Mouse (Mus musculus): ENCODE measurements around the gene Rbms1. TPM values are rescaled to one million over a fixed set of nuclear protein-coding genes. Genes with fewer than 3 reads are reported as not detected.
A peak's percentile ranks its signal among the peaks of the same experiment; 100 is the strongest.

Rbms1 gene
- total RNA-seq, 2 experiments from 2014 or later, result 95.2 to 98.9 TPM

DNA sequence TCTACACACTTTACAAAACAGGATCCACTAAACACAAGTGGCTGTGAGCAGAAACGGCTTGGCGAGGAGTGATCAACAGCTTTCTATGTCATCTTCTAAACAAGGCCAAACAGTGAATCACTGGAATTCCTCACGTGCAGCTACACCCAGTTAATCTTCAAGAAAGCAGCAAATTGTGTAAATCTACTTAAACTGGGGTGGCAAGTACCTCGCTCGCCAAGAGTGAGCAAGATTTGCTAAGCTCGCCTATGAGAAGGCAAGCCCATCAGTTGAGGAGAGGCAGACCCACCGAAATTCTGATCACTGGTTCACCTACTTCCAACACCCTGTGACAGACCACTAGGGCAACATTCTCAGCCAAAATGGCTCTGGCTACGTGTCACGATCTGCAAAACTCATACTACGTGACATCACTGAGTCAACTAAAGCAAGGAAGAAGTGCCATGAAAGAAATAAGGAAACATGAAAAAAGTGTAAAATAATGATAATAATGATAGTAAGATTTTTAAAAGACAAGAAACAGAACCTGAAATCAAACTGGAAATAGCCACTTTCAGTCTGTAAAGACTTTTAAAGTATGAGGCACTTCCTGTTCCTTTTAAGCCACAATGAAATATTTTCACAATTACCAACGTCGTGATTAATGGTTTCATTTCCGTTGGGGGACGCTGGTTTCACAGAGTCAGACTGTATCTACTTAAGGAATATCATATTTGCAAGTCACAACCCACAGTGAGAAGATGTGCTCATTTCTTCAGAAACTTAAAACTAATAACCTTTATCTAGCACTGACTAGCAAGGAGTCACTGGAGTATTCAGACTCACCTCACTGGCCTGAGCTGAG lies 85.2 kb downstream of the Rbms1 start:
- DNase-seq, result no peak

DNA sequence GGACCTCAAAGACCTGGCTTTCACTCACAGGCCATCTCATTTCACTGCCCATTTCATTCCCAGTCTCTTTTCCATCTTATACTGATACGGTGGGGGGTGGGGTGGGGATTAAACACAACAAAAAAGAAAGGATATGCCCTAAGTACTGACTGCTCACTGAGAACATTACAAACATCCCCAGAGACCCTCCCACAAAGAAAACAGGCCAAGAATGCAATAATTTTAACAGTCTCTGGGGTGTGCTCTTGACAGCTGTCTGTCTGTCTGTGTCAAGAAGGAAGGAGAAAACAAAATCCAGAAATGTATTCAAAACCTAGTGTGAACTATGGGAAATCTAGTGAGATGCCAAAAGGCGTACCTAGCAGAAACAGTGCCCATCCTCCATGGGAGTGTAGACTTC lies 86.1 kb downstream of the Rbms1 start:
- DNase-seq, result no peak

DNA sequence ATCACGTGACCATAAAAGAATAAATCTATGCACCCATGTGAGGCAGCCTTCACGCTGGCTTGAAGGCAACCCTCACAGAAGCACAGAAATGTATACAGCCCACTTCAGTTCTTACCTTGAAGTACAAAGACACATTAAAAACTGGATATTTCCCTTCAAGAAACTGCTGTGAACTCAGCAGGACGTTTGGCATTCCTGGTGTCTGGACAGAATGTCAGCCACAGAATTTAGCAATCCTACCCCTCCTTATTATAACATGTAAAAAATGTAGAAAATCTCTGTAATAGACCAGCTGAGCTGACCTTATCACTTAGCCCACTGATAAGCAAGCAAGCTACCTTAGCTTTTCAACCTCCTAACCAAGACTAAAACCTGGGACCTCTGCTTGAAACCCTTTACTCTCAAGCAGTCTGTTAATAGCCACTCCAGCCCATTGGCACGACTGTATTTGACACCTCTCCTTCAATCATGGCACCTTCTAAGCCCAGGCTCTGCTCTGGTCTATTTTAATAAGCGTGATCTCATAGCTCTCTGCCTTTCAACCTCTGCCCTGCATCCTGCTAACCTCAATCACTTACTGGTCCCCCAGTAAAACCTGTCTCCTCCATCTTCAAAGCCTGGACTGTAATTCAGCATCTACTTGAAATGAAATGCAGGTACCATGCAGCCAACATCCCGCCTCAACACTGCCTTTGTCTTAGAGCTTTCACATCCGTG lies 90.7 kb downstream of the Rbms1 start:
- no peak for DNase-seq

DNA sequence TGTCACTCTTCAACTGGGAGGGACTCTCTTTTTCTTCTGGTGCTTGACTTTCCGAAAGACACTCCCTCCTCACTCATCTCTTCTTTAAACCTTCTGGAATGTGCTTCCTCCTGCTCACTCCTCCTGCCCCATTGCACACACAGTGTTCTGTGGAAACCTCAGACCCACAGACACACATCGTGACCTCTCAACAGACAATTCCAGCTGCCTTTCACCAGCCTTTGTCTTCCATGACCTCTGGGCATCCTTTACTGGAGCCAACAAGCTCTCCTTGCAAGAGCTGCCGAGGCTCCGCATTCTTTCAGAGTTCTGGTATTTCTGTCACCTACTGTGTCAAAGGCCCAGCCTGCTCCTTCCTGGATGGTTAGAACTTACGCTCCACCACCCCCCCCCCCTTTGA lies 92.0 kb downstream of the Rbms1 start:
- peak; percentile 31 for DNase-seq

DNA sequence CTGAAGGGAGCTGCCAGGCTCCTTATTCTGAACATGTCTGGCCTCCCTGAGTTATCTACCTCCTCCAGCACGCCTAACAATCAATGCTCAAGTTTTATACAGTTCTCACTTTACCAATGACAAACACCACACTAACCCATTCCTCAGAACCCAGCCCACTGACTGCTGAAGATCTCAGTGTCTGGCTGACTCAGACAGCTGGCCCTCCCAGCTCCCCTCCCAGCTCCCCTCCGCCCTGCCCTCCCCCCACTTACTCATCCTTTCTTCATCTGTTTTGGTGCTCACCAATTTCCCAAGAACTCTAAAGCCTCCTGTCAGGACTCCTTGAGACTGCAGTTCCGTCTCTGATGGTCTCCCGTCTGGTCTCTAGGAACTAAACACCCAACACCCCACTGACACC lies 92.5 kb downstream of the Rbms1 start:
- no peak for DNase-seq

DNA sequence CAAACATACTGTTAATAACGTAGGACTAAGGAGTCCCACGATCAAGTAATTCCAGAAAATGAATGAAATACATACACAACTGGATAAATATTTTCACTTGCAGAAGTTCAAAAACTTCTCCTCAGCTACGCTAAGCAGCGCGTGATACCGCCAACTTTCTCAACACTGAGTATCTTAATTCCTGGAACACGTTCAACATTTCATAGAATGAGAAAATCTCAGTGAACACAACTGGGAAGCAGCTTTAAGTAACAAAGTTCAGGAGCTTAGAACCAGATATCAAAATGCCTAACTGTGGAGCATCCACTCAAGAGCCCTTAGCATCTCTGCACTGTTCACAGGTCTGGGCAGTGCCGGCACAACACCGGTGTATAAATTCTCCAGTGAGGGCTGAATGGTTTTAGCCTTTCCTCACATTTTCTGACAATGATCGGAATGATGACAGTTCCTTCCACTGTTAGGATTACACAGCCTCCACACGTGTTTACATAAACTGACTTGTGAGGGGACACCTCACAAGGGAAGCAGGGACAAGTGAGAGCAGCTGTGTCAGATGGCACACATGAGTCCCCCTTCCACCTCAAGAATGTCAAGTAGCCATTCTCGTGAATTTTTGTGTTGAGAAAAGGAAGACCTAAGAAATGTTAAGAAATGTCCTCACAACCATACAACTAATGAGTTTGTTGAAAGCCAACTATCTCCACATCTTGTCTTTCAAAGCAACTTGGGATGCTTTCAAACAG lies 93.8 kb downstream of the Rbms1 start:
- no peak for DNase-seq

DNA sequence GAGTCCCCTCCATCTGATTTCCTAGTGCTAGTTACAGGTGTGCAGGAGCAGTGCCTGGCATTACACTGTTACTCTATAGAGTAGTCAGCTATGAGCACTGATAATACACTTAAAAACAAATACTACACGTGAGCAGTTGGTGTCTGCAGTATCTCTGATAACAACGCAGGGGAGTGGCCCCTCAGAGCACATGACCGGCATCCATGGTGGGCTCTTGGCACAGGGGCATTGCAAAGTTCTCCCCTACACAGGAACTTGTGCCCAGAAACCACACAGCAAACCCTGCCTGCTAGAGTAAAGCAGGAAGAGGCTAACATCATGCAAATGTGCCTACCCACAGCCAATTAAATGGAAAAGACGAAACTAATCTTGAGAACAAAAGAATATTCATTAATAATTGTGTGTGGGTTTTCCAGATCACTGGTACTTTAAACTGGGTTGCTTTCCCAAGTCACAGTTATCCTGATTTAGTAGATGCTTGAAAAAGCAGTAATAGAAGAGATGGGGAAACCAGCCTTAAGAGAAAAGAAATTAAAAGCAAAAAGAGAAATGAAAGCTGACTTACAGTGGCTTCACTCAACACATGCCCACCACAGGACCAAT lies 94.8 kb downstream of the Rbms1 start:
- DNase-seq, result no peak

DNA sequence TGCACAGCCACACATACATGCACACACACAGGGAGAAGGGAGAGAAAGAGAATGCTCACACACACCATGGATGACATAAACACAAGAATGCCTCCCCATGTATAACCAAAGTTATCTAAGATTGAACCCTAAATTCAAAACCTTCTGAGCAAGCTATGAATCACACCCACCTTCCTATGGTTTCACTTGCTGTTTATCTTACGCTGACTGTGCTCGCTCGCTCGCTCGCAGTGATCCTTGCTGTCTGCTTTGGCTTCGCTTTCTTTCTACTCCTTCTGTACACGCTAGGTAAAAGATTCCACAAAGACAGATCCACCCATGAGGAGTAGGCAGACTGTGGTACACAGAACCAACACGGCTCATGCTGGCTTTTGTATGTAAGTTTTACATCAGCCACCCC lies 95.7 kb downstream of the Rbms1 start:
- no peak for DNase-seq

DNA sequence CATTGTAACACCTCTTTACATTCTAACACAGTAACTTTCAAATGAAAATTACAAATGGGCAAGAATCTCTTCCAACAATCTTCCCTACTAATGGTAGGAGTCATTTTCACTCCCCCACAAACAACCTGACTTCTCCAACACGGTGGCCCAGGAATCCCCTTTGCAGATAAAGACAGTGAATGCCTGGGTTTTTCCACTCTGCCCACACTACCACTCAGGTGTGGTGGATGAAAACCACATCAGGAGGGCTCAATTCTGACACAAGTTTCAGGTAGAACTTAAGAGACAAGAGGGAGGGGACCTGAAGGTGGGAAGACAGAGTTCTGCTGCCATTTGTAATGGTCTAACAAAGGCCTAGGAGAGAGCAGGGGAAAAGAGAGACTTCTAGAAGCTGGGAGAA lies 97.1 kb downstream of the Rbms1 start:
- no peak for DNase-seq

DNA sequence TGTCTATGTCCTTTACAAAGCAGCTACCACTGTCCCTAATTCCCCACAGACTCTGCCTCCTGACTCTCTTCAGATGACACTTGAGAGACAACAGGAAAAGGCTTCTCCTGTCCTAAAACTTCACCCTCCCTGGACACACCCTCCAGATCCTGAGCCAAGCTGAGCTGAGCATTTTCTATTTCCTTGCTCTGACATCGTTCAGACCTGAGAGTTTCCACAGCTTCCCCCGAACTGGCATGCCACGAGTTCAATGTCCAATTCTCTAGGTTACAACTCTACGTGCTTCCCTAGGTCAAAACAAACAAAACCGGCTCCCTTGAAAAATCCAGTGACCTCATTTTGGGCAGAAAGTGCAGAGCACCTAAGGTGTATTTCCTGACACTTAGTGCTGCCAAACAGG lies 98.0 kb downstream of the Rbms1 start:
- no peak for DNase-seq

DNA sequence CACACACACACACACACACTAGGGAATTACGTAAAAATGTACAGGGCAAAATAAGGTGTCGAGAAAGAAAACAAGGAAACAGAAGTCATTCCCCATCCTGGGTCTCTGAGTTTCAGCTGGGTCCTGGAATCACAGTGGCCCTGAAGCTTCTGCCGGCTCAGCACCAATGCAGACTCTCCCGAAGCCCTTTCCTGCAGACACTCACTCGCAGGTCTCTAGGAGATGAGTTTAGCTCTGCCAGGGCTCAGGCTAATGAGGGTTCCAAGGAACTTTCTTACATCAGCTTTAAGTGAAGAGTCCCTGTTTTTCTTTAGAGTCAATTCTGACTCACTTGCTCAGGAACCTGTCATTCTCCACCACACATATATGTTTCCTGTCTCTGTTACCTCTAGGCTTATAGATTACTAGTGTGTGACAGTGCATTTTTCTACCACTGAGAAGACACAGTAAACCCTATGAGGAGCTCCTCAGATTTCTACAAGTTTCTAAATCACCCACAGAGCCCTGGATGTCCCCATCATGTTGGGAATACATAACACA lies 98.7 kb downstream of the Rbms1 start:
- no peak for DNase-seq

DNA sequence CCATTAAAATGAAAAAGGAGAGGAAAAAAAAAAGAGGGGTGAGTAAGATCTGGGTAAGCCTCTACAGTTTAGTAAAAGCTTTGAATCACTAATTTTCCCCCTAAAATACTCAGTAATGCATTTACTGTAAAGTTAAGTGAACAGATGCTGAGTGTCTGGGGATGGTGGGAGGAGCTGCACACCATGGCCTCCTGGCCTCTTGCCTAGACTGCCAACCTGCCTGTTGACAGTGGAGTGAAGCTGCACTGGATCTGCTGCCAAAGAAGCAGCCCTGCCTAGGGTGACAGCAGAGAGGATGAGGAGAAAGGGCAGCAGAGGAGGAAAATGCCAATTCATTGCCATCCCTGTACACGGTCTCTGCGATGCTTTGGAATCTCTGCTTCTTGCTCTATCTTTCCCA lies 99.2 kb downstream of the Rbms1 start:
- DNase-seq, result peak; percentile 68

DNA sequence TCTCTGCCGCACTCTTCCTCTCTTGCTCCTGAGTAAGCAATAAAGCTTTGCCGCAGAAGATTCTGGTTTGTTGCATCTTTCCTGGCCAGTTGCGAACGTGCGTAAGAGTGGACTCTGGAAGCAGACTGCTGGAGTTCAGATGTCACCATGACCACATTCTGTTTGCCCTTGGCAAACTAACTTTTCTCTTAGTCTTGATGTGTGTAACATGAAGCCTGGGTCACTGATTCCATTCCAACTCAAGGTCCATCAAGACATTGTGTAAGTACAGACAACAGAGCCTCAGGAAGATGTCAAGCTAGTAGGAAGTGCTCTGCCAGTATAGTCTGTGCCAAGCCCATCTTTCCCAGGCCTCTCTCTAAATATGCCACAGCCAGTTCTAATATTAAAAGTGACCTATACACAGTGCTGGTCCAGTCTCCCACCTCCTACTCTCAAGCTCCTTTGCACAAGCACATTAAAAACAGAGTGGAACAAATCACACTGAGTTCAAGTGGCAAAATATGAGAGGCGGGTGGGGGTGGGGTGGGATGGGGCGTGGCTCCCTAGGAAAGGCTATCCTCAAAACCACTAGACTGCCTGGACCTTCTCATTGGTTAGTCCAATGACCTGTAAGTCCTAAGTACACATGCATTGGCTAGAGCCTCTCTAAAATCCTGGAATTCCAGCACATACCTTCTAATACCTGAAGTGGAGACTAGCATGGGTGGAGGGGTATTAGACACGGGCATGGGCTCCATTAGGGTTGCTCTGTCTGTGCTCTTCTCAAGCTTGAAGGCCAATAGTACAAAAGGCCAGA lies 99.9 kb downstream of the Rbms1 start:
- no peak for DNase-seq

DNA sequence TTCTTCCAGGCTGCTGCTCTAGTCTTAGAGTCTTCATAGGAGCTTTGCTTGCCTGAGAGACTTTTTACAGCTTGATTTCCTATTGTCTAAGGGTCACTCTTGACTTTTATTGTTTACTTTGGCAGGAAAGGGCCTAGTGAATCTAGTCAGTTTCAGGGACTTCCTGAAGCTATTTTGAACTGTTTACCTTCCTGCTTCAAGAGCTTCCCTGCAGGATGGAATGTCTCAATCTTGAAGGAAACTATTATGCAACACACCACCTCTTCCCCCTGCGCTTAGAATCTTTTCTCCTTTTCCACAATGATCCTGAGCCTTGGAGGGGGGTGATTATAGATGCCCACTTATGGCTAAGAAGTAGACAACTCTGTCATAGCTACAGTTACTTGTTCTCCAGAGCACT lies 104.9 kb downstream of the Rbms1 start:
- DNase-seq, result no peak

DNA sequence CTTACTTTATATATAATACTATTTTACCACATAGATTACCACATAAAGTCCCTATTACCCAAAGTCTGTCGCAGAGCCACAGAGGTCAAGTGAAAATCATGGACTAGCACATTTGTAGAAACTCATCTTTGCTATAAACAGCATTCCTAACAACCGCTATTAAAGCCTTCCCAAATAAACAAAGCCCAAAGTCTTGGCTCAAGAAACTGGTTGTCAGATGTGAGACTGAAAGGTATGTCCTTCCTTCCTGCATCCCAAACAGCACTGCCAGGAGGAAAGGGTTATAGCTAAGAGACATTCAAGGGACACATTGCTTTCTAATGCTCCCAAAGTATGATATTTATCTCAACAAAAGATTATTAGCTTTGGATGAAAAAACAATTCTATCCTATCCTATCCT lies 106.9 kb downstream of the Rbms1 start:
- no peak for DNase-seq

DNA sequence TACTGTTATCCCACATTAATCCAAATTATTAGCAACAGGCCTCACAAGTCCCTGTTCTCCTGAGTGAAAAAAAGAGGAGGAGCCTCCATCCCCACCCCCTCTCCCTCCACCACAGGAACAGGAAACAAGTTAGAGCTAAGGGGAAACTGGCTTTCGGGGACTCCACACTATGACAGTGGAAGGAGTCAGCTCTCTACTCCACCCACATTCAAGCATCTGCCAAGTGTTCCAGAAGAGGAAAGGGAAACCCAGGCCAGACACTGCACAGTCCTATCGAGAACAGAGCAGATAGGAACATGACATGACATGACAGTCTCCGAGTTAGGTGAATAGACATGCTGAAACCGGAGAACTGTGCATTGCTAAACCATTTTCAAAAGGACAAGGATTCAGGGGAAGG lies 108.0 kb downstream of the Rbms1 start:
- peak; percentile 70 for DNase-seq

DNA sequence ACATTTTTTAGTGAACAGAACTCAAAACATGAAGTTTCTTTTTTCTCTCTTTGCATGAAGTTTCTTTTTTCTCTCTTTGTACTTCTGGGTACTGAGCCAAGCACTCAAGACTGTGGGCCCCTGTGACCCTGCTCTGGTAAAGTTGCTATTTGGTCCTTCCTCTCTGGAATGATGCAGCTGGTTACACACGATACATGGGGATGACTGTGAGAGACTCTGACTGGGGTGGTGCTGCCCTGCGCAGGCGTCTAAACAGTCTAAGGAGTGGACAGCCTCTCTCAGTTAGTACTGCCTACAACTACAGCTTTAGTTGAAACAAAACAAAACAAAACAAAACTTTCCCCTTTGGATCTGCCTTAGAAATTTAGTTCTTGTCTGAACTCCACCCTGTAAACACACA lies 111.1 kb downstream of the Rbms1 start:
- DNase-seq, result no peak

DNA sequence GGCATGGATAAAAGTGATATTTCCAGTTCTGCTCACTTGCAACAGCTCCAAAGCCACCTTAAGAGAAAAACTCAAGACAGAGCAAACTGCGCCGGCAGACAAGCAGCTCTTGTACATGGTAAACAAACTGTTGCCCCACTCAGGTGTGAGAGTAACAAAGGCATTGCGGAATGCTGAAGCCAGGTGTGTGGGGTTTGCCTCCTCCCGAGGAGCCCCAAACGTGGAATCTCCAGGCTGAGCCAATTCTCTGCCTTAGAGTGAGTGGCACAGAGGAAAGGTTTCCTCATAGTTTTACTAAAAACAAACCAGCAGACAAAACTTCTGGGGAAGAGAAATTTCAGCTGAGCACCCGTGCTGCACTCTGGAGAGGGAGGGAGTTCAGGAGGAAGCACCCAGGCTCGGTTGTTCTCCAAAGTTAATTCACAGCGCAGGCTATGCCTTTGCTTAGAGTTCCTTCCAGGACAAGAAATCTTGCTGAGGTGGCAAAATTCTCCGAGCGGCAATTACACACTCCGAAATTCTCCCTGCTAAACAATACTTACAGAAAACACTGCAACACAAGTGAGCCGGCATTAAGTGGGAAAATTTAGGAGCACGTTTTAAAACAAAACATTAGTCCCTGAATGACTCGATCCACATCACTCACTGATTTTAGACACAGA lies 111.8 kb downstream of the Rbms1 start:
- no peak for DNase-seq

DNA sequence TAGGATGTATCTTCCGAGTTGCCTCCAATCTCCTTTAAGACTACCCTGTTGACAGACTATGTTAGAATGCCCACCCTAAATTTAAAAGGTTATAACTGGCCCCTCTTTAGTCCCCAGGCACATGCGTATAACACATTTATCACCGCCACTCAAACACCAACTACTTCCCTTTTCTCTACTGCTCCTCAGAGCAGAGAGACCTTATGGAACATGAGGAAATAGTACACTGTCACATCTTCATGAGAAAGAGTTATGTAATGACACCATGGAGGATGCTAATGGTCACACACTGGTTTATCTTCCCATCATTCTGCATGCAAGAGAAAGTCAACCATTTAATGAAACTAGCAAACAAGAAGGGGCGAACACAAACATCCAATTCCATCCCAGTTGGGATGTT lies 114.5 kb downstream of the Rbms1 start:
- no peak for DNase-seq

DNA sequence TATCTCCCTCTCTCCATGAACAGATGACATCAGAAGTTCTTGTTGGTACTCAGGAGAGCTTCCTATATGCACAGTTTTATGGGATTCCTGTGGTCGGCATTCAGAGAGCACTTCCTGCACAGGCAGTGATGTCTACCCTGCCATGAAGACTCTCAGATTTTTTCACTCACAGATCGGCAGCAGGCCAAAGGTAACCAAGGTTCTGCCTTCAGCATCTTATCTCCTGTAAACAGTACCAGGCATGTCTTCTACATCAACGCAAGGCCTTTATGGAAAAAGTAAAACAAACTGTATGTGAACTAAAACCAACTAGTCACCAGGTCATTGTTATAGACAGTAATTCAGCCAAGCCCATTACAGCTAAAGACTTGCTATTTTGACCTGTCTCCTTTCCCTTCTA lies 115.0 kb downstream of the Rbms1 start:
- no peak for DNase-seq

DNA sequence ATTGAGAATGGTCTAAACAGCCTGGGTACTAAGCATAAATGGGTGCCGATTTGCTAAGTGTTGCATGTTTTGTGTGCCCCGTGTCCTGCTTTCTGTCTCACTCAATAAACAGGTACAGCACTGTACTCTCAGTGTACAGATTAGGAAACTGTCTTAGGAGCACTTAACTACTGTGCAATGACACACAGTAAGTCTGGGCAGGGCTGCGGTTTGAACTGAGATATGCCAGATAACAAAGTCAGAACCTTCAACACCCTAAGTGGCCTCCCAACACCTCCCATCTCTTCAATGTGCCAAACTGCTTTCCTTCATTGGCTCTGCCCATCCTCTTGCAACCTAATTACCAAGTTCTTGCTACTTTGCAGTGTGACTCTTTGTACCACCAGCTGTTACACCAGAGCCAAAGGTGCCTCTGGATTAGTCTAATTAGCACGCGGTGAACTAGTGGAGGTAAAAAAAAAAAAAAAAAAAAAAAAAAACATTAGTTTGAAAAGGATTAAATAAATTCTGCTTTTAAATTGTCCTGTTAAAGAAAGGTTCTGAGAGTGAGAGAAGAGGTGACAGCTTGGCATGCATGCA lies 117.6 kb downstream of the Rbms1 start:
- no peak for DNase-seq

All from heart, postnatal 4 days (tissue).